Mouse (Mus musculus) kidney, postnatal 4 days (tissue): ENCODE results near the gene Mpig6b.

Source experiments
- DNase-seq, 2 experiments: peaks; one replicate each; pipeline ENCODE4 v3.0.0; 2021; ENCODE audit warnings: mixed read lengths in 2 of 2

The Mpig6b gene

DNA sequence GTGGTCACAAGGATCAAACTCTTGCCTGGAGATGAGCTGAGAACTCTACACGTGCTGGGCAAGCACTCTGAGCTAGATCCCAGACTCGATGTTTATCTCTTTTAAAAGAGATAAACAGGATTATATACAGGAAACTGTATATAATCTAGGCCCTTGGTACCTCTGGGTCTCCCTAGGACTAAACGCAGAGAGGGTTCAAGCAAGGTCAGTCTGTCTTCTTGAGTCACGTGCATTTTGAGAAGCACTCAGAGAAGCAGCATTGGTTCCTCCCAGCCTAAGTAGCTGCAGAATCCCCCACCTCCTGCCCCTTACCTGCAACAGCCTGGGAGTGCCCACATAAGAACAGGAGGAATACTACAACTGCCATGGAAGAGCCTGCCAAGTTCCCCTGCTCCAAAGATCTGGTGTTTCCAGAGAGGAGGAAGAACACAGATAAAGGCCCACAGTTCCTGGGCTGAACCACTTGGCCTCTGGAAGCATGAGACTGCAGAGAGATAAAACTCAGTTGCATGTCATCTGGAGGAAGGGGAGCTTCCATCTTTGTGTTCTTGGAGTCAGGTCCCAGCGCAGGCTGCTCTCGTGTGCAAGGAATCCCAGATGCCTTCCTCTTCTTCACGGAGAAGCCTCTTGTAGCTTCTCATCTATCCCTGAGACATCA, 19.4 kb upstream of the Mpig6b start, which contains the start of gene Ly6g6f:
Gene Ly6g6f, minus strand, starts transcription at position 403 of the 658 bp plus-strand sequence.
- no peak for DNase-seq

DNA sequence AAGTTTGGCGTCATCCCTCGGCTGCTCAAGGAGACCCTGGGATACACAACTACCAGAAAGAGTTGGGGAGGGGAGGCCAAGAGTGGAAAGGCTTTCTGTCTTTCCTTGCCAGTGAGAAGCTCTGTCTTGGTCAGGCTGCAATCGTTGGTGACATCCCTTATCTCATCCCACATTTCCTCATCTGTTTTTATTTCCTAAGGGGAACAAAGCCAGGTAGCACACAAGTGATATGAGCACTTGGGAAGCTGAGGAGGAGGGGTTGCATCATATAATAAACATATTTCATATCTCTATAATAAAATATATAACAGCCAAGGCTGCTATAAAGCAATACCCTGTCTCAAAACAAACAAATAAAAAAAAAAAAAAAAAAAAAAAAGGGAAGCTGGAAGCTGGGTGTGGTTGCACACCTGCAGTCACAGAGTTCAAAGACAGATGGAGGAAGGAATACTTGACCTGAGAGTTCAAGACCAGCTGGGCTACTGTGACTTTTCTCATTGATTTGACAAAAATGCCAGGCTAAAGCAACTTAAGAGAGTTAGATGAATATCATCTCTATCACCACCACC, 18.0 kb upstream of the Mpig6b start:
- DNase-seq: no peak

DNA sequence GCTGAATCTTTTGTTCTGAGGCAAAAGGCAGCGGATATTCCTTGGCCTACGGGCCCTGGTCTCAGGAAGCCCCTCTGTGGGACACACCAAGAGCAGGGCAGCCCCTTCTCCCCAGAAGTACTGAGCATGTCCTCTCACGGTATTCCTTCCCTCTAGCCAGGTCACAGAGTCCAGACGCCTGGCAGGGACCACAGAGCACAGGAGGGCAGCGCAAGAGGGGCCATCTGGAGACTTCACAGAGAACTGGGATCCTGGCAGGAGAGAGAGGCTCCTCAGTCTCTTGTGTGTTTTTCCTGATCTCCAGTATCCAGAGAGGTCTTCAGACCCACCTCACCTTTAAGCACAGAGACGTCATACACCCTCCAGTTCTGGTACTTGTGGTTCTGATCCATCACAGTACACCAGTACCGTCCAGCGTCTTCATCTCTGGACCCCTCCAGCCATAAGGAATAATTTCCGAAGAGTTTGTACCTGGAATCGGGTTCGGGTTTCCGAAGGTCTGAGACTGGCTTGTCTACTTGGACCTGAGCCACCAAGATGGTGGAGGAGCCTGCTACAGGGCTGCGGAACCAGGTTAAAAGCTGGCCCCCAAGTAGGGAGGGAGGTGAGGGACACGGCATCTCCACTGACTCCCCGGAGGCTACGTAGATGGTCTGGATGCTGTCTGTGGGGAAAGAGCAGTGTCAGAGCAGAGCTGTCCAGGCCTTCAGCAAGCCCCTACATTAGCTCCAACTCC, 17.0 kb upstream of the Mpig6b start:
- DNase-seq: no peak

DNA sequence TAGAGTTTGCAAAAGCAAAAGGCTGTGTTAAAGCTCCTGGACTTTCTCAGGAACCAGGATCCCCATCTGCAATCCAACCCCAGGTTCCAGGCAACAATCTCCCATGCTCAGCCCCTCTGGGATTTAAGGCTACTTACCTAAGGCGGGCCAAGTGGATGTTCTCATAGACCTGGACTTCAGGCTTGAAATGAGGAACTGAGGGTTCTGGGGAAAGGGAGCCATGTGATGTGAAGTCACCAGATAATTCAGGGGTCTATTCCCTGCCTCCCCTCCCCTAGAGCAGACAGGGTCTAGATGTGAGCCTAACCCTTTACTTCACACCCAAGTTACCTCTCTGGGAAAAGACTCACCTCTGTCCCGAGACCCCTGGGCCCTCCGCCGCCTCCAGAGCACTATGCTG, 14.7 kb upstream of the Mpig6b start:
- no peak for DNase-seq

DNA sequence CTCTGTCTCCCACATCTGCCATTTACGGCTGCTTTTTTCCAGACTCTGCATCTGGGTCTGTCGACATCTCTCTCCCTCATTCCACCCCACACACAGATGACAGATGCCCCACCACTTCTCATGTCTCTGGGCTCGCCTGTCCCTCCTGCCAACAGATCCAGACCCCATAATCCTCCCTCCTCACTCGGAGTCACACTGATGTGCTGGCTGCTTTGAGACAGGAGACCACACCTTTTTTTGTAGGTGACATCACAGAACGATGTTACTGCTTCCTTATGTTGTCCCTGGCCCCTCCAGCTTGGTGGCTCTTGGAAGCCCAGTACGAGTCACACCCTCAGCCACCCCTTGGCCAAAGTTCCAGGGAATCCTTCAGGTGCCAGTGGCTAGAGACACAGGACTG, 14.3 kb upstream of the Mpig6b start:
- DNase-seq: no peak

DNA sequence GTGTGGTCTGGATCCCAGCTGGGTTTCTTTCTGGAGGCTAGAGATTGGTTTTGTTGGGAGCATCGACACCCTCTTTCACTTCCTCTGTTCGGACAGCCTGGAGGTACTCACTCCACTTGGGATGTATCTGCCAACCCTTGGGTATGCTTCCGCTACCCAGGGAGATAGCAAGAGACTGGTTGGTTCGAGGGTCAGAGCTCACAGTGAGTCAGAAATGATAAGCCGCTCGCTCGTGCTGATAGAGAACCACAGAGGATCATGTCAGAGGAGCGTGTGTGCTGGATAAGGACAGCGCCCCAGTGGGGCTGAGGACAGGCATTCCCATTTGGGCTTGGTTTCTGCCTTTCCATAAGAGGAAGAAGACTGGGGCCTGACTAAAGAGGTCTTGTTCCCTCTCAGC, 13.8 kb upstream of the Mpig6b start:
- DNase-seq: no peak

DNA sequence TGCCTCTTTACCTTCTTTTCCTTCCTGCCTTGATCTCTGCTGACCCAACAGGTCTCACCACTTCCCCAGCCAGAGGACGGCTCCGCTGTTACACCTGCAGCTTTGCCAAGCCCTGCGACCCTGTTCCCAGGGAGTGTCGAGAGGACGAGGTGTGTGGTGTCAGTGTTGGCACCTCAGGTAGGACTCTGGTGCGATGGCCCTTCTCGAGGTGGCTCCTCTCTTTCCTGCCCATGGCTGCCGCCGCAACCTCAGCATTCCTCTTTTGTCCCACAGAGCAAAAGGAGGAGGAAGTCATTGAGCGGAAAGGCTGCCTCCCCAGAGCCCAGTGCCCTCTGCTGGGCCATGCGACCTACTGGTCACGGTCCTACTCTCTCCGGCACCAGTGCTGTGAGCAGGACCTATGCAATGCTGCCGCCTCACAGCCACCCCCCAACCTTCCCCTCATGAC, 11.8 kb upstream of the Mpig6b start, which contains the start of gene Ly6g6d:
Gene Ly6g6d, minus strand, starts transcription at position 280 of the 448 bp plus-strand sequence.
- DNase-seq: peak; percentile 76 to 86

DNA sequence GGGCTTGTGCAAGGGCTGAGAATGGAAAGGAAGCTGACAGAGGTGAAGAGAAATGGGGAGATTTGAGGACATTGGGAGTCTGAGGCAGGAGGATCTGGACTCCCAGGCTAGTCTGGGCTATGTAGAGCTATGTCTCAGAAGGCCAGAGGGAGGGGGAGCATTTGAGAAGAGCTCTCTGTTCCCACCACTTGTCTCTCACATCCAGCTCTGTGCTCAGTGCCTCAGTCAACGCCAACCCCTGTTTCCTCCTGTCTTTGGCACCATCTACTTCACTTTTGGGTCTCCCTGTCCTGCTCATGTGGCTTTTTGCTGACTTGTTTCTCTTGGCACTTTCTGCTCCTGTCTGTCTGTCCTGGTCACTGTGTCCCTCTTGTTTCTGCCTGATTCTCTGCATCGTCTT, 11.3 kb upstream of the Mpig6b start:
- DNase-seq: peak in 1 of 2 experiments; percentile 39

DNA sequence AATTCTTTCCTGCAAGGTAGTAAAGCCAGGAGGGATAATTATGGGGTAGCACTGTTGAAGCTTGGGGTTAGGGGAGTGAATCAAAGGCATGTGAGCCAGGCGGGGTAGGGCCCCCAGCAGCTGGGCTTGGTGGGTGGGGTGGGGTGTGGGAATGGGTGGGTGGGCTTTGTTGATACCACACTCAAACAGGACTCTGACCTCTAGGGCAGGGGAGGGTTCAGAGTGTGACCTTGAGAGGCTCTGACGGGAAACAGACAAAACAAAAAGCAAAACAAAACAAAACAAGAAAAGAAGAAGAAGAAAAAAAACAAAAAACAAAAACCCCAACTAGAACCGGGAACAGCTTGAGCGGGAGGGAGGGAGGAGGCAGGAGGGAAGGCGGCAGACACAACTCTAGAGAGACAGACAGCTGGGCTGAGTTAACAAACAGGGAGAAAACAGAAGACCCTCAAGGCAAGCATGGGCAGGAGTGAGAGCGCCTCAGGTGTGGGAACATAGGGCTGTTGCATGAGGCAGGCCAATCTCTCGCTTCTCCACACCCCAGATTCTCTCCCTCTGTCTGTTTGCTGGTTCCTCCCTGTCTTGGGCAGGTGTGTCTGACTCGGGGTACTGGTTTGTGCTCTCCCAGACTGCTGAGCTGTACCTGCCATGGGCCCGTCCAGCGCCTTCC, 10.7 kb upstream of the Mpig6b start, which contains the start of gene Ly6g6e:
Gene Ly6g6e, plus strand, starts transcription at position 396 of the 670 bp plus-strand sequence.
- DNase-seq: no peak

DNA sequence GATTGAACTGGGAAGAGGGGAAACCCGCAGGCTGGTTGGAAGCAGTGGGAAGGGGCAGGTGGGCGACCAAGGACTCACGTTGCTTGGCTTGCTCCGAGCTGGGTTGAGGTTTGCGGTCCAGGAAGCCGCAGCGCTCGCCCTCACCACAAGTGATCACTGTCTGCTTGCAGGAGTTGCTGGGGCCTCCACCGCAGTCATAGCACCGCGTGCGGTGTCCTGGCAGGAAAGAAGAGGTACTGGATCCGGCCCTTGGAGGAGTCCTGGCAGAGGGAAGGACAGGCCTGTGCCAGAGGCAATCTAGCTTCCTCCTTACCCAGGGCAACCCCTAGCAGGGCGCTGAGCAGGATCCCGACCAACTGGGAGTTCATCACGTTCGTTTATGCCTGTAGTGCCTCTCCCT, 8.1 kb upstream of the Mpig6b start:
- no peak for DNase-seq

DNA sequence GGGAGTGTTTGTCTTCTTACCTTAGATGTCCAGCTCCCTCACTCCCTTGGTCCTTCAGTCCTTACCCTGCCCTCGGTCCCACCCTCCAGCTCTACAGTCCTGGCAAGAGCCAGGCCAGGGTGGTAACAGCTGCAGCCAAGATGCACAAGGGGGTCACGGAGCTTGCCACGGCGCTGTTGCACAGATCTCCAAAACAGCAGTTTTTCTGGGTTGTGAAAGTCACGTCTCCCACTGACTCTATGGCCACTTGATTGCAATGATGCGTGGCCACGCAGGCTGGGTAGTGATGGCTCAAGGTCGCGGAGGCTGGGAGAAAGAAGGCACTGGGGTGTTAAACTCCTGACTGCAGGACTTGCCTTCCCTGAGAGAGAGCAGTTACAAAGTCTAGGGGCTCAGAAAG, 5.5 kb upstream of the Mpig6b start:
- DNase-seq: no peak

DNA sequence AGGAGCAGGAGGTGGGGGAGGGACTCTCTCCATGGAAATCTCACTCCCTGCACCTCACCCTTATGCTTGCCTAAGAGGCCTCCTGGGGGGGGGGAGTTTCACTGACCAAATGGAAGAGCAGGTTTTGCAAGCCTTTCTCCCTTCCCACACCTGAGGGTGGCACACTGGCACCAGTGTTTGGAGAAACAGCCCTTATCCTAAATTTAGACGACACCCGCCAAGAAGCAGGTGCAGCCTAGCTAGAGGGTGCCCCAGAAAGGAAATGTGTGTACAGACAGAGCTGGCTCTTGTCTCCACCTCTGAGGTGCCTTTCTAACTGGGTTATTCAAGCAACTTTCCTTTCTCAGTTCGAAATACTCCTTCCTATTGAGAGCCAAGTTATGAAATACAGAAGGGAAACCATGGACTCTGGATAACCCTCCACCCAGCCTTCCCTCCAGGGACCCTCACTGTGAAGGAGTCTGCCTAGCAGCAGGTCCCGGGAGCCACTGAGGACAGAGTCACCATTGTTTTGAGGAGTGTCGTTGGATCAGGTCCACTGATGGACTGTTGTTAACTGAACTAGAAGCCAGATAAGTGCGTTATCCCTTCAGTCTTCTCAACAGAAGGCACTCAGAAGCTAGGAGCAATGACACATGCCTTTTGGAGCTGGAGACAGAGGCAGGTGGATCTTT, 4.7 kb upstream of the Mpig6b start:
- no peak for DNase-seq

DNA sequence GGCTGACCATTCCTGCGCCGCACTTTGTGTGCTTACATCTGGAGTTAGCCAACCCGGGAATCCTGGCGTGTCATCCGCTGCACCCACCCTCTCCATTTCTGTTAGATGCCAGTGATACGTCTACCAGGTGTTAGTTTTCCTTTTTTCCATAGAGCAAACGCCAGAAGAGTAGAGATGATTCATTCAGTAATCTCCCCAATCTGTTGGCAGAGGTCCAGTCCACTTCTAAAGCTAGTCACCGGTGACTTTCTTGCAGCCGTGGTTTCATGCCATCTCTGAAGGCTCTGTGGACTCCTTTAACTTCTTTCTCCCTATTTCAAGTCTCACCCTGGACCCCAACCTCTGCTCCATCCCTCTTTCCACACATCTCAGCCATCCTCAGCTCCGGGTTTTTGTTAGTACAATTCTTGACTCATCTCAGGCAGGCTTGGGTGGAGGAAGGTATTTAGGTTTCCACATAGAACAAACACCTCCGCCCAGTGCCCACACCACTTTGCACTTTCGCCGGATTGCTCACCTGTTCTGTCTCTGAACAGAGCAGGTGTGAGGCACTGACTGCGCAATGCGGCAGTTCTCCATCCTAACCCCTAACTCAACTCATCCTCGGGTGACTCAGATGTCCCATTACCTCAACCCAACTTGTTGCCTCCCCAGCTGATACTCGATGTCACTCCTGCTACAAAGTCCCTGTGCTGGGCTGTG, 2.4 kb upstream of the Mpig6b start:
- DNase-seq: no peak

DNA sequence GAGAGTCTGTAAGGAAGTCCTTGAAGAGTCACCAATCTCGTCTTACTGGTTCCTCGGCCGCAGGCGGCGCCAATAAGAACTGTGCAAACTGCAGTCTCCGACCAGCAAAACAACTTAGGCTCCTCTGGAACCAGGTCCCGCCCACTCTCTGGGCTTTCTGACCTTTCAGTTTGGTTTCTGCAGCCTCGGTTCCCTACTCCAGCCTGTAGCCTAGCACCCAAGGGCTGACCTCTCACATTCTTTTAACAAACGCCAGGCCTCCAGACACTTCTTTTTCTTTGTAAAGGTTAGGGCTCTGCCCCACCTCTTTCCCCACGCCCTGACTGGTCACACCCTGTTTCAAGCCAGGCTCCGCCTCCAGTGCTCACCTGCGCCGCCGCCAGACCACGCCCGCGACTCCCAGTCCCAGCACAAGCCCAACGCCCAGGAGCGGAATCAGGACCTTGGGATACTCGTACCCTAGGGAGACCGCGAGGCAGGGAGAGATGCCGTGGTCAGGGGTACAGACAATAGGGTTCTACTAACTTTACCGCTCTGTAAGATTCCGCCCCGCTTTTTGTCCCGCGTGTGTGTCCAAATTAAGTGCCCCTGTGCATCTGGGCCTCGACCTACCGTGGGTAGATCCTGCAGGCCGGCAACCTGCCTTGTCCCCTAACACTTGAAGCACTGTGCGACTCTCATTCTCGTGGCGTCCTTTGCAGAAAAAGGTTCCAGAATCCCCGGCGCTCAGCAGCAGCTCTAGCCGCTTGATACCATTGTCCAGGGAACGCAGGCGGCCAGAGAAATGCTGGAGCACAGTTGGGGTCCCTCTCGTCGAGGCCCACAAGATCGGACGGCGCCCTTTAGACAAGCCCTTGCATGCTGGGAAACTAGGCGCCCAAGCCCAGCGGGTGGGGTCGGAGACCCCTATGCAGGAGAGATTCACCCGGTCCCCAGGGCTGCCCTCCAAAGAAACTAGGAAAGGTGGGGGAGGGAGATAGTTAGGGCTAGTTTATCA, 735 bp downstream of the Mpig6b start, which contains the start of gene Ly6g6c:
Gene Ly6g6c, plus strand, starts transcription at position 438 of the 997 bp plus-strand sequence.
- peak; percentile 77 to 87 for DNase-seq

DNA sequence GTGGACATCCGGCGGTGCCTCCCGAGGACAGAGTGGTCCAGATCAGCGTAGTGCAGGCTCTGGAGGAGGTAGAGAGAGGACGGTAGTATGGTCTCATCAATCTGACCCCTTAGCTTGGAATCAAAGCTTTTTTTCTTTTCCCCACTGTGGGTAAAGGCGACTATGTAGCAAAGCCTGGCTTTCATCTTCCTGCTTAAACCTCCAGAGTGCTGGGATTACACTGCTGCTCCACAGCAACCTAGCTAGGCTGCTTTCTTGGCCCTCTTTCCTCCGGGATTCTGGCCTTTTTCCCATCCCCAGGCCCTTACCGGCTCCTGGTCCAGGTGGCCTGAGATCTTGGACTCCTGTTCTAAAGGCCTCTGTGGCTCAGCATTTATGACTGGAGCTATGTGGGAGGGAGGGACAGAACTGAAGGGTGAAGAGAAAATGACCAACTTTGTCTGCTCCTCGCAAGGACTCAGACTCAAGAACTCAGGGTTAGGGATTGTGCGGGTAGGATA, 1.6 kb downstream of the Mpig6b start:
- peak in 1 of 2 experiments; percentile 38 for DNase-seq

DNA sequence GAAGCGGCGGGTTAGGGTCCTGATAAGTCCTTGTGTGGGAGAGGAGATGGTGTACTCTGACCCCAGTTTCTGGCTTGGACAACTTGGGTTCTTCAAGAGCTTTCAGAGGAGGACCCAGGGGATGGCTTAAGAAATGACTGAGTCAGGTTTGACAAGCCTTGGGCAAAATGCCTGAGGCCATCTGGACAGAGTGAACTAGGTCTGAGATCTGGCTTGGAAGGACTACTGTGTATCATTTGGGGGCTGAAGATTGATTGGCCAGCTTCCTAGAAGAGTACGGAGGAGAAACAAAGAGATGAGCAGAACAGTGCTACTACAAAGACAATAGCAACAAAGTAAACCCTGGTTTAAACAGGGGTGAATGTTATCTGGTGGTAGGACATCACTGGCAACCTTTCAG, 2.5 kb downstream of the Mpig6b start:
- no peak for DNase-seq

DNA sequence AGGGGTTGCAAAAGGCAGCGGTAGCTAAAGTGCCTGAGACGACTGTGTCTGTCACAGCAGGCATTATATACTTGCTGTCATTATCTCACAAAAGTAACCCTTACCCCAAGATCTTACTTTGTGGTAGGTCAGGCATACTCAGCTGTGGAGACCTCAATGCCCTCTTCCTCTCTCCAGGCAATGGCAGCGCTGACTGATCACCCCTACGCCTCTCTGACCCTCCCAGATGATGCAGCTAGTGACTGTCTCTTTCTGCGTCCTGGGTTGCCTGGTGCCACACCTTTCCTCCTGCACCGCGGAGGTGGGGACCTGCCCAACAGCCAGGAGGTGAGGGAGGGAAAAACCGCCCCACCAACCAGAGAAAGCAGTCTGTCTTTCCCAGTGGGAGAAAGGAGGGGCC, 4.7 kb downstream of the Mpig6b start:
- DNase-seq: no peak

DNA sequence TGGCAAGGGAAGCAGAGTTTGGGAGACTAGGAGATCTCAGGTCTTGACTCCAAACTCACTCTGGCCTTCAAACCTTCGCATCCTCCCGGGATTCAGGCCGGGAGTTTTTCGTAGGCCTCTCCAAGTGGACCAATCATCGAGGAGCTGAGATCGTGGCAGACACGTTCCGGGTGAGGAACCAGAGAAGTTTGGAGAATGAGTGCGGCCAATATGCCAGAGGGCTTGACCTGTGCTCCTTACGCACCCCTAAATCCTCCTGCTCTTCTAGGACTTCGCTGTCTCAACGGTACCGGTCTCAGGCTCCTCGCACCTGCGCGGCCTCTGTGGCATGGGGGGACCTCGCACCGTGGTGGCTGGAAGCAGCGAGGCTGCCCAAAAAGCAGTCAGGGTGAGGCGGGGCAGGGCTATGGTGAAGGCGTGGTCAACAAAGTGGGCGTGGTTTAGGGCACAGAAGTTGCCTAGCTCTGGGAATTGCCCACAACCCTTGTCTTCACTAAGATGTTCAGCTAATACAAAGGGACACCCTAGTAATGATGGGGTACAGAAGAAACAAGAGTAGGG, 5.2 kb downstream of the Mpig6b start:
- peak; percentile 64 to 74 for DNase-seq

DNA sequence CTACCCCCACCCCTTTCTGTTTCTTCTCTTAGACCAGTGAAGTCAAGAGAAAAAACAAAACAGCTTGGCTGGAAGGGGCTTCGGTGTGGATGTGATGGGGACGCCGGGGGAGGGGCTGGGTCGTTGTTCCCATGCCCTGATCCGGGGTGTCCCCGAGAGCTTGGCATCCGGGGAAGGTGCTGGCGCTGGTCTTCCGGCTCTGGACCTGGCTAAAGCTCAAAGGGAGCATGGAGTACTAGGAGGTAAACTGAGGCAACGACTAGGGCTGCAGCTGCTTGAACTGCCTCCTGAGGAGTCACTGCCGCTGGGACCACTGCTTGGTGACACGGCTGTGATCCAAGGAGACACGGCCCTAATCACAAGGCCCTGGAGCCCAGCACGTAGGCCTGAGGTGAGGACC, 5.9 kb downstream of the Mpig6b start:
- peak in 1 of 2 experiments; percentile 17 for DNase-seq
